ENCODE assay signal across 8 mouse cellular contexts in genomic region chr2:36103069-36103554, GRCm38 (mm10). TPM values are rescaled to one million over a fixed set of nuclear protein-coding genes. Genes with fewer than 3 reads are reported as not detected.
A peak's percentile ranks its signal among the peaks of the same experiment; 100 is the strongest.
DNase-seq lines count a peak whose midpoint lies in the region; ATAC-seq and TF ChIP-seq lines count a peak whose summit lies in the region.

No protein-coding gene starts in this region.

- 1% methylated on average over 21 of the region's 21 CpGs for WGBS in cerebellum, adult 2 months
- WGBS in neural tube, embryonic 11.5 days, result under 1% methylated on average over 21 of the region's 21 CpGs
- WGBS in limb, embryonic 13.5 days, result under 1% methylated on average over 21 of the region's 21 CpGs
- WGBS in stomach, postnatal 0 days, result 3% methylated on average over 21 of the region's 21 CpGs

- ATAC-seq in cerebellum, adult (ENCODE audit: insufficient number of reproducible peaks, low FRiP score, low TSS enrichment), result no peak
- no peak for ATAC-seq in neural tube, embryonic 11.5 days (ENCODE audit: insufficient read depth, low FRiP score, low TSS enrichment)
- ATAC-seq in limb, embryonic 13.5 days (ENCODE audit: low FRiP score, low read depth), result no peak
- ATAC-seq in stomach, postnatal 0 days (ENCODE audit: low FRiP score, low TSS enrichment), result no peak

- no peaks in the 10 kb centered on the region for H3K36me3 ChIP-seq in neural tube, embryonic 11.5 days (ENCODE audit: control insufficient read depth, insufficient read depth, low read length)
- H3K36me3 ChIP-seq in limb, embryonic 13.5 days, result no peaks in the 10 kb centered on the region
- no peaks in the 10 kb centered on the region for H3K36me3 ChIP-seq in stomach, postnatal 0 days (ENCODE audit: control insufficient read depth, insufficient read depth, low read length)

- peak in 1 of 2 experiments; percentile 24 for DNase-seq in cerebellum, adult 2 months
- DNase-seq in neural tube, embryonic 11.5 days (ENCODE audit: low spot score), result peak; percentile 40
- DNase-seq in neural tube, embryonic 10.5 days (ENCODE audit: extremely low spot score, low spot score), result no peak
- DNase-seq in stomach, postnatal 0 days (ENCODE audit: low spot score), result peak; percentile 27
- no peak for DNase-seq in spleen, adult 18-20 months
- no peak for DNase-seq in cerebellum, adult 11 months

- H3K4me3 ChIP-seq in cerebellum, adult 2 months (replicated peaks; ENCODE audit: insufficient read depth, low read depth, low read length), result peak overlapping the region; percentile 40
- H3K4me3 ChIP-seq in neural tube, embryonic 11.5 days (ENCODE audit: low read depth, low read length), result no peak overlapping the region
- peak overlapping the region; percentile 45 for H3K4me3 ChIP-seq in limb, embryonic 13.5 days
- peak overlapping the region; percentile 45 for H3K4me3 ChIP-seq in stomach, postnatal 0 days (ENCODE audit: low read depth, low read length)

- H3K4me2 ChIP-seq in neural tube, embryonic 11.5 days (ENCODE audit: low read depth), result no peak overlapping the region; the same call in 1 of the 2 replicates
- peak overlapping the region; percentile 84 for H3K4me2 ChIP-seq in limb, embryonic 13.5 days (replicated peaks)
- H3K4me2 ChIP-seq in stomach, postnatal 0 days (replicated peaks; ENCODE audit: low read depth), result peak overlapping the region; percentile 65

- H3K27me3 ChIP-seq in cerebellum, adult 2 months (ENCODE audit: control insufficient read depth, insufficient read depth, low read length), result peaks cover 14% of the 10 kb centered on the region; the same call in 1 of the 2 replicates
- peaks cover 100% of the 10 kb centered on the region for H3K27me3 ChIP-seq in neural tube, embryonic 11.5 days (ENCODE audit: control insufficient read depth, insufficient read depth, low read length)
- H3K27me3 ChIP-seq in limb, embryonic 13.5 days, result peaks cover 100% of the 10 kb centered on the region
- peaks cover 28% of the 10 kb centered on the region; the same call in 1 of the 2 replicates for H3K27me3 ChIP-seq in stomach, postnatal 0 days (ENCODE audit: control insufficient read depth, insufficient read depth, low read length)

- H3K27ac ChIP-seq in cerebellum, adult 2 months (ENCODE audit: insufficient read depth, low read length), result no peak overlapping the region
- no peak overlapping the region for H3K27ac ChIP-seq in neural tube, embryonic 11.5 days (ENCODE audit: low read depth, low read length)
- H3K27ac ChIP-seq in limb, embryonic 13.5 days, result no peak overlapping the region
- no peak overlapping the region for H3K27ac ChIP-seq in stomach, postnatal 0 days (replicated peaks)

- TF ChIP-seq EP300 in stomach, postnatal 0 days (optimal IDR thresholded peaks at IDR 0.05), result no peak

- no peak overlapping the region for H3K9ac ChIP-seq in neural tube, embryonic 11.5 days (ENCODE audit: low read length)
- no peak overlapping the region for H3K9ac ChIP-seq in limb, embryonic 13.5 days
- no peak overlapping the region for H3K9ac ChIP-seq in stomach, postnatal 0 days (ENCODE audit: low read length)

- no peak for TF ChIP-seq POLR2A in cerebellum, adult 2 months (IDR thresholded peaks at IDR 0.05; ENCODE audit: borderline replicate concordance, insufficient read depth, low read length)

- peaks cover 5% of the 10 kb centered on the region for H3K4me1 ChIP-seq in cerebellum, adult 2 months (ENCODE audit: control insufficient read depth, insufficient read depth, low read length)
- peaks cover 15% of the 10 kb centered on the region; the same call in 1 of the 2 replicates for H3K4me1 ChIP-seq in neural tube, embryonic 11.5 days (ENCODE audit: control insufficient read depth, insufficient read depth, low read length)
- H3K4me1 ChIP-seq in limb, embryonic 13.5 days, result peaks cover 39% of the 10 kb centered on the region
- H3K4me1 ChIP-seq in stomach, postnatal 0 days (replicated peaks; ENCODE audit: control insufficient read depth, insufficient read depth), result no peaks in the 10 kb centered on the region

- TF ChIP-seq CTCF in cerebellum, adult 2 months (IDR thresholded peaks at IDR 0.05; ENCODE audit: borderline replicate concordance, insufficient read depth, low read depth, low read length), result no peak
- TF ChIP-seq CTCF in stomach, postnatal 0 days (IDR thresholded peaks at IDR 0.05; ENCODE audit: low read depth), result no peak

- H3K9me3 ChIP-seq in neural tube, embryonic 11.5 days (ENCODE audit: control insufficient read depth, low read length), result no peaks in the 10 kb centered on the region
- H3K9me3 ChIP-seq in limb, embryonic 13.5 days, result no peaks in the 10 kb centered on the region
- no peaks in the 10 kb centered on the region for H3K9me3 ChIP-seq in stomach, postnatal 0 days (ENCODE audit: control insufficient read depth, low read length)

RNA-seq across cellular contexts. Expression of gene Lhx6, which starts 2.1 kb away (rescaled TPM):
- polyA plus RNA-seq in cerebellum, adult 2 months (2012; rRNA removed), result 0.13 and 0.24 TPM in 2 replicates
- 0.72 and 1.5 TPM in 2 replicates for polyA plus RNA-seq in neural tube, embryonic 11.5 days (2014; fragmentation: Nextera tagmentation; extraction: Ambion mirVana)
- polyA plus RNA-seq in limb, embryonic 13.5 days (2015; fragmentation: Nextera tagmentation; extraction: Ambion mirVana), result 0.92 and 1.1 TPM in 2 replicates
- polyA plus RNA-seq in stomach, postnatal 0 days (2015; fragmentation: Nextera tagmentation; extraction: Ambion mirVana), result 0.41 and 0.79 TPM in 2 replicates

RNA-seq across cellular contexts. Expression of gene Mrrf, which starts 33.1 kb away (rescaled TPM):
- polyA plus RNA-seq in cerebellum, adult 2 months (2012; rRNA removed), result 25.1 and 31.2 TPM in 2 replicates
- 31.3 and 32.1 TPM in 2 replicates for polyA plus RNA-seq in neural tube, embryonic 11.5 days (2014; fragmentation: Nextera tagmentation; extraction: Ambion mirVana)
- 23.8 and 31.3 TPM in 2 replicates for polyA plus RNA-seq in limb, embryonic 13.5 days (2015; fragmentation: Nextera tagmentation; extraction: Ambion mirVana)
- 19.2 and 21.0 TPM in 2 replicates for polyA plus RNA-seq in stomach, postnatal 0 days (2015; fragmentation: Nextera tagmentation; extraction: Ambion mirVana)

RNA-seq across cellular contexts. Expression of gene Rbm18, which starts 33.5 kb away (rescaled TPM):
- polyA plus RNA-seq in cerebellum, adult 2 months (2012; rRNA removed), result 48.9 and 51.7 TPM in 2 replicates
- polyA plus RNA-seq in neural tube, embryonic 11.5 days (2014; fragmentation: Nextera tagmentation; extraction: Ambion mirVana), result 120 and 122 TPM in 2 replicates
- polyA plus RNA-seq in limb, embryonic 13.5 days (2015; fragmentation: Nextera tagmentation; extraction: Ambion mirVana), result 85.9 and 94.2 TPM in 2 replicates
- polyA plus RNA-seq in stomach, postnatal 0 days (2015; fragmentation: Nextera tagmentation; extraction: Ambion mirVana), result 33.7 and 34.0 TPM in 2 replicates

RNA-seq across cellular contexts. Expression of gene Morn5, which starts 53.9 kb away (rescaled TPM):
- polyA plus RNA-seq in cerebellum, adult 2 months (2012; rRNA removed), result 2.5 and 2.6 TPM in 2 replicates
- 0.84 TPM in 1 of 2 replicates, not detected in the other for polyA plus RNA-seq in neural tube, embryonic 11.5 days (2014; fragmentation: Nextera tagmentation; extraction: Ambion mirVana)
- polyA plus RNA-seq in limb, embryonic 13.5 days (2015; fragmentation: Nextera tagmentation; extraction: Ambion mirVana), result 0.36 TPM in 1 of 2 replicates, not detected in the other
- not detected in 2 replicates for polyA plus RNA-seq in stomach, postnatal 0 days (2015; fragmentation: Nextera tagmentation; extraction: Ambion mirVana)

RNA-seq across cellular contexts. Expression of gene Ndufa8, which starts 53.9 kb away (rescaled TPM):
- polyA plus RNA-seq in cerebellum, adult 2 months (2012; rRNA removed), result 241 and 249 TPM in 2 replicates
- polyA plus RNA-seq in neural tube, embryonic 11.5 days (2014; fragmentation: Nextera tagmentation; extraction: Ambion mirVana), result 208 and 210 TPM in 2 replicates
- polyA plus RNA-seq in limb, embryonic 13.5 days (2015; fragmentation: Nextera tagmentation; extraction: Ambion mirVana), result 200 and 208 TPM in 2 replicates
- polyA plus RNA-seq in stomach, postnatal 0 days (2015; fragmentation: Nextera tagmentation; extraction: Ambion mirVana), result 237 and 242 TPM in 2 replicates

Comparison
In these comparisons a context has a peak if more than half of its experiments do, and no peak if none do; other contexts are left out.
1. DNase-seq: peak in neural tube, embryonic 11.5 days (single experiment) and stomach, postnatal 0 days (single experiment); none in neural tube, embryonic 10.5 days (single experiment), spleen, adult 18-20 months (0 of 2) and cerebellum, adult 11 months (single experiment).